Mouse (Mus musculus): Measurements from ENCODE around the gene Ndc1.

DNA sequence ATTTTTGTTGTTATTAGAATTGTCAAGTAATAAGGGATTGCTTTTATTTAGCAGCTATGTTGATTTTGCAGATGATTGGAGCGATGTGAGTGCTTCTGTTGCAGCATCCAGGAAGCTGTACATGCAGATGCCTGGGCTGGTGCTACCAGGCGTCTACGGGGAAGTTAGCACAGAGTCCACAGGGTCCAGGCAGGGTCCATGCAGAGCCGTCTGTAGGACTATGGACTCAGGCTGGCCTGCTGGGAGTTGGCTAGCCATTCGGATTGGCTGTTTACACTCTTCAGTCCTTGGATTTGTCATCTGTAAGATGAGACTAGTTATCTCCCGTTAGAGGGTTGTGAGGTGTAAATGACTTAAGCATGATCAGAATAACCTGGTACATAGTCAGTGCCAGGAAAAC, 11.4 kb downstream of the Ndc1 start:
- TF ChIP-seq POLR2A (IDR thresholded peaks at IDR 0.05; ENCODE audit: control insufficient read depth, extremely low read depth, insufficient read depth, low read length, poor library complexity) (no peak), CTCF (IDR thresholded peaks at IDR 0.05; ENCODE audit: borderline replicate concordance, control insufficient read depth, extremely low read depth, insufficient read depth, low read length, poor library complexity) (no peak)

All from thymus, adult 2 months (tissue).